Comparison of ENCODE assay signal across 8 mouse cellular contexts in the genomic region with DNA sequence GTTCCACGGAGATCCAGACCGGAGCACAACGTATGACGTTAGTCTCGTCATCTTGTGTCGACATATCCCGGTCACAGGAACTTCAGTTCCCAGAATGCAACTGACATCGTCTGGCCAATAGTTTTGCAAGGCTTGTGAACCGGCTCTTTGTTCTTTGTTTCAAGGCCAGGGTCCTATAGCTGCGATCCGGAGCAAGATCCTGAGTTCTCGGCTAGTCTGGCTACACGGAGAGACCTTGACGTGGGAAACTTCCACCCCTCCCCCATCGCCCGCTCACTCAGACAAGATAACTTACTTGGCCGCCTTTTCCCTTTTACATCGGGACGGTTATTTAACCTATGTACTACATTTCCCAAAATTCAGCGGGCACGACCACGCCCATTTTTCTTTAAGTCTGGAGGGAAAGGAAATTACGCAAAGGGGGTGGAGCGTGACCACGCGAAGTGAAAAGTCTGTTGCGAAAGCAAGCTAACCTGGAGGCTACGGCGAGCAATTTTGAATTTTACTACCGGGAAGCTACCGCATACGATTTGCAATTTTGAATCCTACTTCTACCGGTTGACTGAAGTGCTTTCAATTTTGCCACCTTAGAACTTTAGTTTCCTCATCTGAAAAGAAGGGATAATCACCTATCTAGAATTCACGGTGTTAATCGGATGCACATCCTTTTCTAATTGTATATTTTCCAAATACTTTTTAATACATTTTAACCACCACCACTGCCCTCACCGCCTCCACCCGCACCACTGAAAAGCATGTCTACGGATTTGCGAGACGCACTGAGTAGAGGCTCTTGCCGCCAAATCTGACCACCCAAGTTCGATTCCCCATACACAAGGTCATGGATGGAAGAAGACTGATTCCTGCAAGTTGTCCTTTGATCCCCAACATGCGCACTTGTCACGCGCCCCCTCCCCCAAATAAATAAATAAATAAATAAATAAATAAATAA. TPM values are rescaled to one million over a fixed set of nuclear protein-coding genes. Genes with fewer than 3 reads are reported as not detected.
DNase-seq lines count a peak whose midpoint lies in the region; ATAC-seq lines count a peak whose summit lies in the region.

A gene (minus strand): TSS at position 73 of the 952 bp plus-strand sequence.

- H3K4me1 ChIP-seq in brown adipose tissue, adult 24 weeks (ENCODE audit: control insufficient read depth, insufficient read depth, insufficient read length, low read length) = no peaks in the 10 kb centered on the region
- H3K4me1 ChIP-seq in heart, embryonic 14.5 days (ENCODE audit: control insufficient read depth in 2 of 2, insufficient read depth in 2 of 2, low read length in 2 of 2) = peaks cover 0 to 6% of the 10 kb centered on the region in 2 experiments; a peak in 1 of 4 replicates
- peaks cover 20% of the 10 kb centered on the region for H3K4me1 ChIP-seq in liver, embryonic 13.5 days (replicated peaks)
- H3K4me1 ChIP-seq in stomach, embryonic 16.5 days (ENCODE audit: control insufficient read depth, insufficient read depth, low read length) = 0 out of 2 replicates have a peak, but pooled peaks cover 3% of the 10 kb centered on the region

- H3K36me3 ChIP-seq in heart, embryonic 14.5 days (ENCODE audit: control insufficient read depth, insufficient read depth, low read length) = 0 out of 2 replicates have a peak, but pooled peaks cover 5% of the 10 kb centered on the region
- peaks cover 10% of the 10 kb centered on the region; the same call in 1 of the 2 replicates for H3K36me3 ChIP-seq in liver, embryonic 13.5 days
- no peaks in the 10 kb centered on the region for H3K36me3 ChIP-seq in stomach, embryonic 16.5 days (ENCODE audit: control insufficient read depth, insufficient read depth, low read length)

- H3K4me2 ChIP-seq in heart, embryonic 14.5 days (ENCODE audit: low read length) = peak within 1 kb of the TSS; percentile 70
- H3K4me2 ChIP-seq in liver, embryonic 13.5 days = peak within 1 kb of the TSS; percentile 67
- H3K4me2 ChIP-seq in stomach, embryonic 16.5 days (ENCODE audit: low read depth, low read length) = peak within 1 kb of the TSS; percentile 62

- WGBS in heart, embryonic 14.5 days = 12% methylated on average over 45 of the region's 45 CpGs
- 11% methylated on average over 45 of the region's 45 CpGs for WGBS in liver, embryonic 13.5 days (ENCODE audit: insufficient replicate concordance)
- 11% methylated on average over 45 of the region's 45 CpGs for WGBS in stomach, embryonic 16.5 days

- H3K4me3 ChIP-seq in brown adipose tissue, adult 24 weeks (ENCODE audit: insufficient read depth, low read depth, low read length) = peak within 1 kb of the TSS; percentile 97
- peak within 1 kb of the TSS; percentile 59 to 72 for H3K4me3 ChIP-seq in heart, embryonic 14.5 days (ENCODE audit: control insufficient read depth in 1 of 2, insufficient read depth in 1 of 2, low read depth in 1 of 2, low read length in 2 of 2)
- peak within 1 kb of the TSS; percentile 72 for H3K4me3 ChIP-seq in liver, embryonic 13.5 days (replicated peaks)
- peak within 1 kb of the TSS; percentile 65 for H3K4me3 ChIP-seq in stomach, embryonic 16.5 days (replicated peaks; ENCODE audit: low read length)

- peak within 1 kb of the TSS; percentile 74 for H3K9ac ChIP-seq in heart, embryonic 14.5 days (ENCODE audit: low read length)
- peak within 1 kb of the TSS; percentile 79 for H3K9ac ChIP-seq in liver, embryonic 13.5 days
- H3K9ac ChIP-seq in stomach, embryonic 16.5 days (ENCODE audit: low read length) = peak within 1 kb of the TSS; percentile 76

- peak; percentile 92 for DNase-seq in CD4-positive, CD25-positive, alpha-beta regulatory T cell, adult 2 months (ENCODE audit: low read depth, low spot score)
- DNase-seq in fibroblast of lung, adult 2 months (ENCODE audit: low read depth) = peak; percentile 79
- peak; percentile 88 for DNase-seq in kidney, postnatal 14 days
- peak; percentile 81 for DNase-seq in liver, embryonic 13.5 days
- DNase-seq in neural tube, embryonic 10.5 days (ENCODE audit: extremely low spot score, low spot score) = peak; percentile 76

- ATAC-seq in heart, embryonic 14.5 days (ENCODE audit: insufficient number of reproducible peaks, insufficient read depth, low FRiP score, low read depth) = peak; percentile 86
- peak; percentile 90 for ATAC-seq in liver, embryonic 13.5 days (ENCODE audit: low read depth)
- peak; percentile 92 for ATAC-seq in stomach, embryonic 16.5 days (ENCODE audit: insufficient read depth, low FRiP score)

- H3K27ac ChIP-seq in brown adipose tissue, adult 24 weeks (replicated peaks; ENCODE audit: low read depth, low read length) = peak within 1 kb of the TSS; percentile 97
- peak within 1 kb of the TSS; percentile 50 to 55; a peak in 3 of 4 replicates for H3K27ac ChIP-seq in heart, embryonic 14.5 days (replicated peaks in 1 of 2; ENCODE audit: control insufficient read depth in 1 of 2, insufficient read depth in 1 of 2, low read depth in 2 of 2, low read length in 2 of 2)
- H3K27ac ChIP-seq in liver, embryonic 13.5 days = peak within 1 kb of the TSS; percentile 75
- H3K27ac ChIP-seq in stomach, embryonic 16.5 days (ENCODE audit: low read length) = peak within 1 kb of the TSS; percentile 72

- H3K27me3 ChIP-seq in heart, embryonic 14.5 days (ENCODE audit: control insufficient read depth, insufficient read depth, low read length) = no peaks in the 10 kb centered on the region
- no peaks in the 10 kb centered on the region for H3K27me3 ChIP-seq in liver, embryonic 13.5 days
- no peaks in the 10 kb centered on the region for H3K27me3 ChIP-seq in stomach, embryonic 16.5 days (ENCODE audit: control insufficient read depth, insufficient read depth, low read length)

- no peaks in the 10 kb centered on the region for H3K9me3 ChIP-seq in heart, embryonic 14.5 days (ENCODE audit: control insufficient read depth, low read length)
- no peaks in the 10 kb centered on the region for H3K9me3 ChIP-seq in liver, embryonic 13.5 days (replicated peaks)
- no peaks in the 10 kb centered on the region for H3K9me3 ChIP-seq in stomach, embryonic 16.5 days (replicated peaks; ENCODE audit: control insufficient read depth, low read length)

RNA-seq across cellular contexts. Expression of the gene that starts here (rescaled TPM):
- 19.6 and 22.2 TPM in 2 replicates for polyA plus RNA-seq in brown adipose tissue, adult 24 weeks (2012; ENCODE audit: insufficient read depth, insufficient read length, missing spikeins)
- 25.1 and 25.4 TPM in 2 replicates for polyA plus RNA-seq in heart, embryonic 14.5 days (2014; fragmentation: Nextera tagmentation; extraction: Ambion mirVana)
- 40.1 and 41.9 TPM in 2 replicates for polyA plus RNA-seq in liver, embryonic 13.5 days (2015; fragmentation: Nextera tagmentation; extraction: Ambion mirVana)
- polyA plus RNA-seq in stomach, embryonic 16.5 days (2015; fragmentation: Nextera tagmentation; extraction: Ambion mirVana) = 35.1 and 39.1 TPM in 2 replicates

Comparison
In these comparisons a context has a peak if more than half of its experiments do, and no peak if none do; other contexts are left out.
1. Peak in every context shown above with its lines: DNase-seq, ATAC-seq, H3K4me3 ChIP-seq and H3K27ac ChIP-seq.